Mouse (Mus musculus) spleen, adult 2 months (tissue): ENCODE results near the gene Smco4. TPM values are rescaled to one million over a fixed set of nuclear protein-coding genes. Genes with fewer than 3 reads are reported as not detected.

ENCODE experiments used
- DNase-seq, 2 experiments: peaks; one replicate each; pipeline versions ENCODE4 v3.0.0 to v3.0.0-alpha.2; 2012 to 2021; ENCODE audit warnings: low spot score in 2 of 2, low read depth in 1 of 2
- H3K27ac ChIP-seq: fragments of 200-500 bp; 2 replicates; pipeline ENCODE4 v1.5.1; 2012; ENCODE audit warnings: low read length, inconsistent platforms; ENCODE audit not compliant: insufficient read depth
- H3K27me3 ChIP-seq: fragments of 200-500 bp; 2 replicates; pipeline ENCODE4 v1.6.1; 2012; ENCODE audit warnings: mild to moderate bottlenecking, moderate library complexity, low read length, inconsistent platforms; ENCODE audit not compliant: control insufficient read depth, insufficient read depth
- H3K36me3 ChIP-seq: fragments of 200-500 bp; 2 replicates; pipeline ENCODE4 v1.6.1; 2012; ENCODE audit warnings: mild to moderate bottlenecking, low read length, inconsistent platforms; ENCODE audit not compliant: control insufficient read depth, insufficient read depth
- H3K4me1 ChIP-seq: fragments of 200-500 bp; 2 replicates; pipeline ENCODE4 v1.6.1; 2011; ENCODE audit warnings: inconsistent platforms; ENCODE audit not compliant: control insufficient read depth, insufficient read depth, insufficient read length
- H3K4me3 ChIP-seq: fragments of 200-500 bp; 2 replicates; pipeline ENCODE4 v1.5.1; 2011; ENCODE audit warnings: mild to moderate bottlenecking, inconsistent platforms; ENCODE audit not compliant: insufficient read depth, insufficient read length; ENCODE audit errors: extremely low read depth
- CTCF ChIP-seq: fragments of 200-500 bp; IDR thresholded peaks from 2 replicates; pipeline ENCODE4 v1.5.1; 2011; ENCODE audit warnings: mild to moderate bottlenecking, inconsistent platforms; ENCODE audit not compliant: insufficient read depth, insufficient read length, insufficient replicate concordance; ENCODE audit errors: extremely low read depth
- POLR2A ChIP-seq: fragments of 200-500 bp; IDR thresholded peaks from 2 replicates; pipeline ENCODE4 v1.6.1; 2011; ENCODE audit warnings: low read depth, low read length, inconsistent platforms
- WGBS: fragments of 180-500 bp; shearing (Covaris S2); methylation state at CpG from one replicate; pipeline ENCODE4 v1.1.7; 2018; 5-methylcytosine and 5-hydroxymethylcytosine counted together
- polyA plus RNA-seq: library from polyadenylated mRNA; depleted of rRNA; stranded (reverse); fragments of >200 nt; gene quantifications from 2 replicates; pipeline ENCODE4 v1.2.3, GENCODE M21; 2012; rRNA removed

Smco4 gene
- polyA plus RNA-seq, 1 experiment, result 8.0 TPM

DNA sequence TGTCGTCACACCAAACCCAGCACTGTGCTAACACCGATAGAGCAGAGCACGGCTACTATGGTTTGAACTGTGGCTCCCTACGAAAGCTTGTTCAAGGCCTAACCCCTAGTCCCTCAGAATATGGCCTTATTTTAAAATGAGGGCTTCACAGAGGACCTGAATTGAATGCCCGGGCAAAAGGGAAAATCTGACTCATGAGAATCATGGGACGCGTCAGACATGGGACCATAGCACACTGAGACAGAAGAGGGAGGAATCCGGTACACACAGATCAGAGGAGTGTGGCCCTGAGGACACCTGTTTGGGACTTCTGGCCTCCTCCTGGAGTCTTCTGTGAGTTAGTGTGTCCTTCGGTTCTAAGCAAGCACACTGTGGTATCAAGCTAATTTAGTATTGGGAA is 85.7 kb downstream of the Smco4 start:
- Histone ChIP-seq H3K4me1 (no peaks in the 10 kb centered on the region), H3K4me3 (no peak overlapping the region), H3K27me3 (no peaks in the 10 kb centered on the region), H3K36me3 (no peaks in the 10 kb centered on the region), H3K27ac (no peak overlapping the region)
- WGBS, result 95% methylated on average over 9 of the region's 9 CpGs
- TF ChIP-seq POLR2A (no peak), CTCF (no peak)
- no peak for DNase-seq

DNA sequence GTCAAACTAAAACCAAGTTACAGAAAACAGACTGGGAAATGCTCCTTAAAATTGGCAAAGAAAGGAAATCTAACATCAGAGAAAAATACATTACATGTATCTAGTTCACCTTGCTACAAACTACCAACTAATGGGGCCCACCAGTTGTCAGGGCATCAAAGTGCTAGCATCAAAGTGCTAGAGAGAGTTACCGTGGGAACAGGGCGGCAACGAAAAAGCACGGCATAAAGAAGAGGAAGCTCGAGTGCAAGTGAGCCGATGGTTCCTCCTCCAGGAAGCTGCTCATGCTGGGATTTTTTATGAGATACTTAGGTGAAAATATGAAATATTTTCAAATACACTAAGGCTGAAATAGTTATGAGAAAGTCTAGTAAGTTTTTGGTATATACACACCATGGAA is 86.9 kb downstream of the Smco4 start:
- Histone ChIP-seq H3K4me1 (no peaks in the 10 kb centered on the region), H3K27ac (no peak overlapping the region), H3K36me3 (no peaks in the 10 kb centered on the region), H3K4me3 (no peak overlapping the region), H3K27me3 (no peaks in the 10 kb centered on the region)
- WGBS, result 16% methylated on average over 6 of the region's 6 CpGs
- no peak for TF ChIP-seq POLR2A
- no peak for TF ChIP-seq CTCF
- peak in 1 of 2 experiments; percentile 9 for DNase-seq

DNA sequence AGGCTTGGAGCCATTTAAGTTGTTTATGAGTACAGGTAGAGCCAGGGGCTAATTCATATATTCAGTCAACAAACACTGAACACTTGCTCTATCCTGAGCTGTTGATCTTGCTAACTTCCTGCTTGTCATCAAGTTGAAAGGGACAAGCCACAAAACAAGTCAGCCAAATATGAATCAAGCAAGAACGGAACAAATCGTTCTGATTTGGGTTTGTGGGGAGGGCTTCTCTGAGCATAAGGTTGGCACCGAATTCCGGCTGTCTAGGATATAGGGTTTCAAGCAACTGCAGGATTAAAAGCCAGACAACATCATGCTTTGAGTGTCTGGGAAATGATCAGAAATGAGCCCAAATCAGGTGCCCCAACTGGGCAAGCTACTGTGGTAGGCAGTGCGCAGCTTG is 88.8 kb downstream of the Smco4 start:
- WGBS, result 75% methylated on average over 5 of the region's 5 CpGs
- TF ChIP-seq POLR2A (no peak), CTCF (no peak)
- DNase-seq, result no peak
- Histone ChIP-seq H3K27me3 (no peaks in the 10 kb centered on the region), H3K4me1 (no peaks in the 10 kb centered on the region), H3K4me3 (no peak overlapping the region), H3K36me3 (no peaks in the 10 kb centered on the region), H3K27ac (no peak overlapping the region)

DNA sequence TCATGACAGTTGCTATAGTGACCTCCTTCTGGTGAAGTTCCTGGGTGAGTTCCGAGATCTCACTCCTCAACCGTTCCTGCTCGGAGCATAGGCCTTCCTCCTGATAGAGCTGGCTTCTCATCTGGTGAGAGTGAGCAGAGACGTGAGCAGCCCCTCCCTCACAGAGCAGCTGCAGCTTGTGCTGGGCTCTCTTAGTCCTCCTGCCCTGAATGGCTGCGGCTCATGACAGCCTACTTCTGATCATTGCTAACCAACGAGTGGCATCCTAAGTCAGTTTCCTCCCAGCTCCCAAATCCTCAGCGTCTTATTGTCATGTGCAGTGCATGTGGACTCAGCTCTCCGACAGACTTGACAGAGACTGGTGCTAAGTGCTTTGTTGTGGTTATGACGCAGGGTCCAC is 91.0 kb downstream of the Smco4 start:
- TF ChIP-seq POLR2A (no peak), CTCF (no peak)
- H3K27ac ChIP-seq, result no peak overlapping the region
- no peaks in the 10 kb centered on the region for H3K4me1 ChIP-seq
- H3K4me3 ChIP-seq, result no peak overlapping the region
- DNase-seq, result no peak
- H3K27me3 ChIP-seq, result no peaks in the 10 kb centered on the region
- H3K36me3 ChIP-seq, result no peaks in the 10 kb centered on the region
- whole genome bisulfite sequencing, result 84% methylated on average over 9 of the region's 9 CpGs

DNA sequence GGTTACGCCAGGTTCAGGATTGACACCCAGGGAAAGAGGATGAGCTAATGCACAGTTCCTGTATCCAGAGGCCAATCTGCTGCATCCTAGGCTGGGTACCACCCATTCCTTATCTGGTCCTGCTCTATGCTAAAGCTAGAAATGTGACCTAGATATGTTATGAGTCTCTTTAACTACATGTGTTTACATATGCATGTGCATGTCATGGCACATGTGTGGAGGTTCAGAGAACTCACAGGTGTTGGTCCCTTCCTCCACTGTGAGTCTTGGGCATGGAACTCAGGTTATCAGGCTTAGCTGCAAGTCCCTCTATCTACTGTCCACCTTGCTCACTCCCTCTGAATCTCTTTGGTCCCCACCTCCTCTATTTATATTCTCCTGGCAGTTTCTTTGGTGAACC is 92.7 kb downstream of the Smco4 start:
- H3K36me3 ChIP-seq, result no peaks in the 10 kb centered on the region
- no peak for TF ChIP-seq CTCF
- TF ChIP-seq POLR2A, result no peak
- no peaks in the 10 kb centered on the region for H3K4me1 ChIP-seq
- DNase-seq, result no peak
- H3K27ac ChIP-seq, result no peak overlapping the region
- H3K27me3 ChIP-seq, result no peaks in the 10 kb centered on the region
- 97% methylated on average over 1 of the region's 1 CpGs for WGBS
- no peak overlapping the region for H3K4me3 ChIP-seq

DNA sequence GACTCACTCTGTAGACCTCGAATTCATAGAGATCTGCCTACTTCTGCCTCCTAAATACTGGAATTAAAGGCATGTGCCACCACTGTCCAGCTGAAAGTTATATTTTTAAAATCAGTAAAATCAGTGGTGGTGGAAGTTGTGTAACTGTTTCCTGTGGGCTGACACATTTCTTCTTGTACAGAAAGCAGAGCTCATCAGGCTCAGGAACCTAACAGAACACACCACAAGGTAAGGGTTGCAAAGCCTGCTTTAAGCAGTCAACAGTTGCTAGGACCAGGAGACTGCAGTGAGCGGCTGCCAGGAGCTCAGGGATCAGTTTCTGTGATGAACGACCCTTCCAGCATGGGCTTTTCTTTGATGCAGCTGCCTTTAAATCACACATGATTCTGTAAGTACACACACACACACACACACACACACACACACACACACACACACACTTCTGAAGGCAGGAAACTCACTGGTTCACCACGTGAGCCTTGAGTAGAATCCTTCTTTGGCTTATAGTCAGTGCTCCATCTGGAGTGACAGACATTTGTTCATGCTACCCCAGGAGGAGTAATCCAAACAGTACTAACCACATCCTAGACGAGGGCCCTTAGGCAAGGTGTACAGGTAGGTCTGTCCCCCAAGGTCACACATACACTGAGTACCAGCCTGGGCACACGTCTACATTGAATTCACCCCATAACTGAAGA is 94.1 kb downstream of the Smco4 start:
- no peak for DNase-seq
- Histone ChIP-seq H3K27ac (no peak overlapping the region), H3K27me3 (no peaks in the 10 kb centered on the region), H3K36me3 (no peaks in the 10 kb centered on the region), H3K4me1 (no peaks in the 10 kb centered on the region), H3K4me3 (no peak overlapping the region)
- WGBS, result 32% methylated on average over 6 of the region's 6 CpGs
- TF ChIP-seq POLR2A (no peak), CTCF (no peak)

DNA sequence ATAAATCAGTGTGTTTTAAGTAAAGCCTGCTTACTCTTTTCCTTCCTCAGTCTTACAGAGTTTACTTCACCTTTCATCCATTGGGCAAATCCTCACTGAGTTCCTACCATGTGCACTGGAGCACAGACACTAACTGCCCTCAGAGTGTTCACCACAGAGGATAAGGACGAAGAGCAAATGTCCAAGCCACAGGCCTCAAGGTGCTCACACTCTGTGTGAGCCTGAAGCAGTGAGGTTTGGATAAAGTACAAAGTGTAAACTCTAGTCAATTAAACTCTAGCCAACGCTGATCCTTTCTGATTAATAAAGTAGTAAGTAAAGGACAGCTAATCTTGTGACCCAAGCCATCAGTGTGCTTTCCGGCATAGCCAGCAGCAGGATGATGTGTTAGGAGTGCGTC is 100.9 kb downstream of the Smco4 start:
- TF ChIP-seq CTCF (no peak), POLR2A (no peak)
- no peaks in the 10 kb centered on the region for H3K4me1 ChIP-seq
- no peak overlapping the region for H3K27ac ChIP-seq
- no peak for DNase-seq
- H3K4me3 ChIP-seq, result no peak overlapping the region
- no peaks in the 10 kb centered on the region for H3K36me3 ChIP-seq
- WGBS, result 90% methylated on average over 4 of the region's 4 CpGs
- no peaks in the 10 kb centered on the region for H3K27me3 ChIP-seq

Other genes starting within 250 kb of the Smco4 start
- 21.2 and 32.5 TPM in 2 replicates for gene Med17, start 213.5 kb upstream of the Smco4 start, polyA plus RNA-seq
- 9.7 and 12.4 TPM in 2 replicates for gene Taf1d, start 187.2 kb upstream of the Smco4 start, polyA plus RNA-seq
- gene 4931406C07Rik, start 187.0 kb upstream of the Smco4 start, polyA plus RNA-seq, result 2.5 and 3.1 TPM in 2 replicates
- gene Cep295, start 135.6 kb upstream of the Smco4 start, polyA plus RNA-seq, result 3.8 and 4.0 TPM in 2 replicates
- 0.12 and 0.15 TPM in 2 replicates for gene Deup1, start 134.5 kb downstream of the Smco4 start, polyA plus RNA-seq
- 2.3 and 2.7 TPM in 2 replicates for gene Slc36a4, start 216.3 kb downstream of the Smco4 start, polyA plus RNA-seq